Mouse (Mus musculus): ENCODE results near the gene Wdr76. TPM values are rescaled to one million over a fixed set of nuclear protein-coding genes. Genes with fewer than 3 reads are reported as not detected.
"Not testable (repeated sequence)": the region's sequence is repeated elsewhere in the genome, so short reads cannot be mapped to it uniquely, and the experiment has no call there.

Wdr76 gene
- polyA plus RNA-seq, 1 experiment from 2014 or later = 6.9 TPM

DNA sequence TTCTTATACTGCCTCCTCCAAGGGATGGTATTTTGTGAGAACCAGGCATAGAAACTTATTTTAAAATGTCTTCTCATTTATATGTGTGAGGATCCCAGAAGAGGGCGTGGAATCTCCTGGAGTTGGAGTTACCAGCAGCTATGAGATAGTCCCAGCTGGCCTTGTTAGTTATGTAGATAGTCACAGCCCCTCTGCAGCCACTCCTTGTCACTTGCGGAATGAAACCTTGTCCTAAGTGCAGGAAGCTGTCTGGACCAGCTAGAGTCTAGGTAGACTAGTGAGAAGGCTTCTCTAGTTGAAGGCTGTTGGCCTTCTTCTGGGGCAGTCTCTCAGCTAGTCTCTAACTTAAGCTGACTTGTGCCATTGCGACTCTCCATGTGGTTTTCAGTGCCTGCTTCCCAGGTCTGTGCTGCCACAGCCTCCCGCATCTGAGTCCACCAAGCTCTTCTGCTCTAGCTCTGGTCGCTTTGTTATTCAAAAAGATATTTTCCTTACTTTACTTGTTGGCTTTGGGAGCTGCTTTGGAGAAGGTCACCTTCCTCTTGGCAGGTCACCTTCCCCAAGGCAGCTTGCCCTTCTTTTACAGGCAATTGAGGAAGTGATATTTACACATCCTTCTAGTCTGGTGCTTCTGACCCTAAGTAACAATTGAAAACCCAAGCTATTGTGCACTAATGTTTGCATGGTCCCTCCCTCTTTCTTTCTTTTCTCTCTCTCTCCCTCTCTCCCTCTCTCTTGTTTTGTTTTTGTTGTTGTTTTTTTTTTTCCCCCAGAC lies 6.7 kb downstream of the Wdr76 start:
- not testable (repeated sequence) for H3K4me1 ChIP-seq (ENCODE audit: control insufficient read depth, insufficient read depth, low read length); ATAC-seq (ENCODE audit: insufficient read depth, low FRiP score); H3K9me3 ChIP-seq (replicated peaks; ENCODE audit: control insufficient read depth, low read length); H3K4me3 ChIP-seq (replicated peaks; ENCODE audit: low read length); H3K9ac ChIP-seq (ENCODE audit: low read length); H3K27me3 ChIP-seq (ENCODE audit: control insufficient read depth, insufficient read depth, low read length); H3K4me2 ChIP-seq (ENCODE audit: low read depth, low read length); H3K36me3 ChIP-seq (ENCODE audit: control insufficient read depth, insufficient read depth, low read length); H3K27ac ChIP-seq (ENCODE audit: low read length)
- WGBS = 94% methylated on average over 4 of the region's 5 CpGs

DNA sequence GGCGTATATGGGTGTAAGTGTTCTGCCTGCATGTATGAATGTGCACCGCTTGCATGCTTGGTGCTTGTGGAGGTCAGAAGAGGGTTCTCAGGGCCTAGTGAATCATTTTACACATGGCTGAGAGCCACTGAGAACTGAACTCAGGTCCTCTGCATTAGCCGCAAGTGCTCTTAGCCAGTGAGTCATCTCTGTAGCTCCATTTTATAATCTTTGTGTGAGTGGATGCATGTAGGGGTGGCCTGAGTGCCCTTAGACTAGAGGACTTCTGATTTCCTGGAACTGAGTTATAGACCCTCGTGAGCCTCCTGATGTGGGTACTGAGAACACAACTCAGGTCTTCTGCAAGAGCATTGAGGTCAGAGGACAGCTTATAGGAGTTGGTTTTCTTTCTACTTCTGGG lies 7.7 kb downstream of the Wdr76 start:
- WGBS = 94% methylated on average over 4 of the region's 4 CpGs
- Histone ChIP-seq H3K27me3 (ENCODE audit: control insufficient read depth, insufficient read depth, low read length) (no peaks in the 10 kb centered on the region), H3K4me1 (ENCODE audit: control insufficient read depth, insufficient read depth, low read length) (no peaks in the 10 kb centered on the region), H3K9ac (ENCODE audit: low read length) (no peak overlapping the region), H3K4me3 (replicated peaks; ENCODE audit: low read length) (no peak overlapping the region), H3K9me3 (replicated peaks; ENCODE audit: control insufficient read depth, low read length) (no peaks in the 10 kb centered on the region), H3K27ac (ENCODE audit: low read length) (no peak overlapping the region), H3K4me2 (ENCODE audit: low read depth, low read length) (no peak overlapping the region), H3K36me3 (ENCODE audit: control insufficient read depth, insufficient read depth, low read length) (0 out of 2 replicates have a peak, but pooled peaks cover 3% of the 10 kb centered on the region)
- no peak for ATAC-seq (ENCODE audit: insufficient read depth, low FRiP score)

DNA sequence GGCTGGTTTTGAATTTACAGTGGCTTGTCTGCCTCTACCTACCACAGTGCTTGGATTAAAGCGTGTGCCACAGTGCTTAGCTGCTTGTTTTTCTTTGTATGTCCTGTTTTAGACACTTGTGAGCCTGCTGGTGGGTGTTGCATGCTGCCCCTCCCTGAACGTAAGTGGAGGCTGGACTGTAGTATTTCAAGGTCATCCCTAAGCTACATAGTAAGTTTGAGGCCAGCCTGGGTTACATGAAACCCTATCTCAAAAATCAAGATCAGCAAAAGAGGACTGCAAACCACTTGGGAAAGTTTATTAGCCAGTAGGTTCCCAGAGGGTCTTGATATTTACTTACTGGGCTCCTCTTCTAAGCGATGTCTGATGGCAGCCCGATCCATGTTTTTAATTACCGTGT lies 11.6 kb downstream of the Wdr76 start:
- WGBS = 94% methylated on average over 5 of the region's 5 CpGs
- H3K27ac ChIP-seq (ENCODE audit: low read length) = no peak overlapping the region
- no peaks in the 10 kb centered on the region for H3K27me3 ChIP-seq (ENCODE audit: control insufficient read depth, insufficient read depth, low read length)

DNA sequence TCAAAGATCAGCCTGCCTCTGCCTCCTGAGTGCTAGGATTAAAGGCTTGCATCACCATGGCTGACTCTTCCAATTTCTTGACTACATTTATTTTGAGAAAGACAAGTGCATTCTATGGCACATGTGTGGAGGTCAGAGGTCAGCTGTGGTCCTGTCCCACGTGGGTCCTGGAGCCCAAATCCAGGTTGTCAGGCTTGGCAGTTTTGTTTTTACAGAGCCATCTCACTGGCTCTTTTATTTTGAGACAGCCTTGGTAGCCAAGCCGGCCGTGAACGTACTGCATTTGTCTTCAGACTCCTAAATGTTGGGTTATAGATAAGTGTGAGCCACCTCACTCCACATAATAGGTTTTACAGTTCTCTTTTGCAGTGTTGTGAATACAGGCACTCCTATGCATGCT lies 12.2 kb downstream of the Wdr76 start:
- WGBS = 91% methylated on average over 4 of the region's 4 CpGs
- ATAC-seq (ENCODE audit: insufficient read depth, low FRiP score); H3K27ac ChIP-seq (ENCODE audit: low read length): not testable (repeated sequence)

More for the DNA sequence above, 11.6 kb downstream of the Wdr76 start:
- ATAC-seq (ENCODE audit: insufficient read depth, low FRiP score) = no peak
- Histone ChIP-seq H3K9me3 (replicated peaks; ENCODE audit: control insufficient read depth, low read length) (no peaks in the 10 kb centered on the region), H3K4me3 (replicated peaks; ENCODE audit: low read length) (no peak overlapping the region), H3K36me3 (ENCODE audit: control insufficient read depth, insufficient read depth, low read length) (0 out of 2 replicates have a peak, but pooled peaks cover 3% of the 10 kb centered on the region), H3K9ac (ENCODE audit: low read length) (no peak overlapping the region), H3K4me1 (ENCODE audit: control insufficient read depth, insufficient read depth, low read length) (no peaks in the 10 kb centered on the region), H3K4me2 (ENCODE audit: low read depth, low read length) (no peak overlapping the region)

DNA sequence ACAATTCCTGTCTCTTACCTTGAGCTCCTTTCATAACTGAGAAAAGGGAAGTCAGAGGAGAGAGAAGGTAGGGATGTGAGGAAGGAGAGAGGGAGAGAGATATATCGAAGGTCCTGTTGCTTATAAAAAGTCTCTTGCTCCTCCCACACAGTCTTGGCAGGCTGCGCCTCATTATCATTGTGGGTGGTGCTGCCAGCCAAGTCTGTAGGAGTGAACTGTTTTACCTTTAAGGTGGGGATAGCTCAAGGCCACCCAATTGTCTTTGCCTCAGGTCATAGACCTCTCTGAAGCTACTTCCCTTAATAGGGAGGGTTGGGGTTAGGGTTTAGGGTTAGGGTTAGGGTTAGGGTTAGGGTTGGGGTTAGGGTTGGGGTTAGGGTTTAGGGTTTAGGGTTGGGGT lies 15.5 kb downstream of the Wdr76 start:
- H3K4me1 ChIP-seq (ENCODE audit: control insufficient read depth, insufficient read depth, low read length) = no peaks in the 10 kb centered on the region
- H3K9ac ChIP-seq (ENCODE audit: low read length) = no peak overlapping the region
- no peak overlapping the region for H3K27ac ChIP-seq (ENCODE audit: low read length)
- H3K4me2 ChIP-seq (ENCODE audit: low read depth, low read length) = no peak overlapping the region
- ATAC-seq (ENCODE audit: insufficient read depth, low FRiP score) = no peak
- no peaks in the 10 kb centered on the region for H3K9me3 ChIP-seq (replicated peaks; ENCODE audit: control insufficient read depth, low read length)
- WGBS = 88% methylated on average over 2 of the region's 2 CpGs
- no peak overlapping the region for H3K4me3 ChIP-seq (replicated peaks; ENCODE audit: low read length)
- no peaks in the 10 kb centered on the region for H3K27me3 ChIP-seq (ENCODE audit: control insufficient read depth, insufficient read depth, low read length)
- H3K36me3 ChIP-seq (ENCODE audit: control insufficient read depth, insufficient read depth, low read length) = 0 out of 2 replicates have a peak, but pooled peaks cover 3% of the 10 kb centered on the region

More for the DNA sequence above, 12.2 kb downstream of the Wdr76 start:
- H3K36me3 ChIP-seq (ENCODE audit: control insufficient read depth, insufficient read depth, low read length); H3K9me3 ChIP-seq (replicated peaks; ENCODE audit: control insufficient read depth, low read length); H3K27me3 ChIP-seq (ENCODE audit: control insufficient read depth, insufficient read depth, low read length); H3K4me1 ChIP-seq (ENCODE audit: control insufficient read depth, insufficient read depth, low read length); H3K4me3 ChIP-seq (replicated peaks; ENCODE audit: low read length); H3K9ac ChIP-seq (ENCODE audit: low read length); H3K4me2 ChIP-seq (ENCODE audit: low read depth, low read length): not testable (repeated sequence)

DNA sequence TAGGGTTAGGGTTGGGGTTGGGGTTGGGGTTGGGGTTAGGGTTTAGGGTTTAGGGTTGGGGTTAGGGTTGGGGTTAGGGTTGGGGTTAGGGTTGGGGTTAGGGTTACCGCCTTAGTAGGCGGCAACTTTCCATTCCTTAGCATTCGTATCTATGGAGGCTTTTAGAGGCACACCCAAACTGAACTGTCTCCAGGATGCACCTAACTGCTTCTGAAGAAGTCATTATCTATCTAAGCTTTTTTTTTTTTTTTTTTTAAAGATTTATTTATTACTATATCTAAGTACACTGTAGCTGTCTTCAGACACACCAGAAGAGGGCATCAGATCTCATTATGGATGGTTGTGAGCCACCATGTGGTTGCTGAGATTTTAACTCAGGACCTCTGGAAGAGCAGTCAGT lies 16.3 kb downstream of the Wdr76 start:
- not testable (repeated sequence) for H3K4me2 ChIP-seq (ENCODE audit: low read depth, low read length); H3K9me3 ChIP-seq (replicated peaks; ENCODE audit: control insufficient read depth, low read length); H3K27me3 ChIP-seq (ENCODE audit: control insufficient read depth, insufficient read depth, low read length); H3K9ac ChIP-seq (ENCODE audit: low read length); H3K4me3 ChIP-seq (replicated peaks; ENCODE audit: low read length); H3K36me3 ChIP-seq (ENCODE audit: control insufficient read depth, insufficient read depth, low read length); H3K4me1 ChIP-seq (ENCODE audit: control insufficient read depth, insufficient read depth, low read length); ATAC-seq (ENCODE audit: insufficient read depth, low FRiP score); H3K27ac ChIP-seq (ENCODE audit: low read length)
- WGBS = 94% methylated on average over 3 of the region's 3 CpGs

DNA sequence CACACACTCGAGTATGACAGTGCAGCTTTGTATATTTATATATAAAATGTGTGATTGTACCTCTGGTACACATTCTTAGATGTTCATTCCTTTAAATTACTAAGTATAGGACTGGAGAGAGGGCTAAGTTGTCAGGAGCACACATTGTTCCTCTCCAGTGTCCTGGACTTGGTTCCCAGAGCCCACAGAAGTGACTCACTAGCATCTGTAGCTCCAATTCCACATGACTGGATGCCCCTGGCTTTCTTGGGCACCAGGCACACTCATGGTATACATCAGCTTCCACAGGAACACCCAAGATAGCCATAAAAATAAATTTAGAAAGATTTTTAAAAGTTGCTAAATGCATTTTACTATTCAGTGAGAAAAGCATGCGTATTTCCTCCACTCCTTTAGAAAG lies 18.5 kb downstream of the Wdr76 start:
- no peak for ATAC-seq (ENCODE audit: insufficient read depth, low FRiP score)
- Histone ChIP-seq H3K4me1 (ENCODE audit: control insufficient read depth, insufficient read depth, low read length) (no peaks in the 10 kb centered on the region), H3K9me3 (replicated peaks; ENCODE audit: control insufficient read depth, low read length) (no peaks in the 10 kb centered on the region), H3K36me3 (ENCODE audit: control insufficient read depth, insufficient read depth, low read length) (no peaks in the 10 kb centered on the region), H3K4me2 (ENCODE audit: low read depth, low read length) (no peak overlapping the region), H3K4me3 (replicated peaks; ENCODE audit: low read length) (no peak overlapping the region), H3K27ac (ENCODE audit: low read length) (no peak overlapping the region), H3K9ac (ENCODE audit: low read length) (no peak overlapping the region), H3K27me3 (ENCODE audit: control insufficient read depth, insufficient read depth, low read length) (no peaks in the 10 kb centered on the region)
- WGBS = 93% methylated on average over 2 of the region's 2 CpGs

DNA sequence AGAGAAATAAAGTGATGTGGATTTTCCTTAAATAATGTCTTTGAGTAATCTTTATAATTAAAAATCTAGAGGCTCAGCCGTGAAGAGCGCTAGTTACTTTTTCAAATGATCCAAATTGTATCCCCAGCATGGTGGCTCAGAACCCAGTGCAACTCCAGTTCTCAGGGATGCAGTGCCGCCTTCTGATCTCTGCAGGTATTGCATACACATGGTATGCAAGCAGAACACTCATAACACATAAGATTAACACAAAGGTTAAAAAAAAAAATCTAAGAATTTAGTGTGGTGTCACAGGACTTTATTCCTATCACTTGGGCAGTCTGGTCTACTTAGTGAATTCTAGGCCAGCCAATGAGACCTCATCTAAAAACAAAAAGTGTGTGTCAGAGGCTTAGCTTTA lies 38.3 kb downstream of the Wdr76 start:
- Histone ChIP-seq H3K27me3 (ENCODE audit: control insufficient read depth, insufficient read depth, low read length) (no peaks in the 10 kb centered on the region), H3K36me3 (ENCODE audit: control insufficient read depth, insufficient read depth, low read length) (peaks cover 10% of the 10 kb centered on the region), H3K4me2 (ENCODE audit: low read depth, low read length) (no peak overlapping the region), H3K27ac (ENCODE audit: low read length) (no peak overlapping the region), H3K4me3 (replicated peaks; ENCODE audit: low read length) (no peak overlapping the region), H3K4me1 (ENCODE audit: control insufficient read depth, insufficient read depth, low read length) (no peaks in the 10 kb centered on the region), H3K9me3 (replicated peaks; ENCODE audit: control insufficient read depth, low read length) (no peaks in the 10 kb centered on the region), H3K9ac (ENCODE audit: low read length) (no peak overlapping the region)
- ATAC-seq (ENCODE audit: insufficient read depth, low FRiP score) = no peak
- WGBS = 90% methylated on average over 3 of the region's 3 CpGs

DNA sequence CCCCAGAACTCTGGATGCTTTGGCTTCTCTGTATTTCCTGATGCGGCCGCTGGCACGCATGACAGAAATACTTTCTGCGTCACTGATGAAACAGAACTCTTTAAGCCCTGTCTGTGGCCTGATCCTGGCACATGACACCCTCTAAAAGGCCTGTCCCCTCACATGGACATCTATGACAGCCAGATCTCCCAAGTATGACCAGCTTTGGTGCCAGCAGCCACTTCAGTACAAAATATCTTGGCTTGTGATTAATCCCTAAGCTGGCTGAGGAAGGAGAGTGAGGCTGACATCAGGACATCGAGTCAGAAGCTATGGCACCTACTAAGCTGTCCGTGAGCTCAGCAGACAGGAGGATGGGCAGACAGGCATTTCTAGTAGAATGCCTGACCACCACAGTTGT lies 43.1 kb downstream of the Wdr76 start:
- no peak overlapping the region for H3K27ac ChIP-seq (ENCODE audit: low read length)
- H3K36me3 ChIP-seq (ENCODE audit: control insufficient read depth, insufficient read depth, low read length) = no peaks in the 10 kb centered on the region
- WGBS = 93% methylated on average over 6 of the region's 6 CpGs
- ATAC-seq (ENCODE audit: insufficient read depth, low FRiP score) = no peak
- no peaks in the 10 kb centered on the region for H3K9me3 ChIP-seq (replicated peaks; ENCODE audit: control insufficient read depth, low read length)
- no peaks in the 10 kb centered on the region for H3K4me1 ChIP-seq (ENCODE audit: control insufficient read depth, insufficient read depth, low read length)
- H3K9ac ChIP-seq (ENCODE audit: low read length) = no peak overlapping the region
- no peaks in the 10 kb centered on the region for H3K27me3 ChIP-seq (ENCODE audit: control insufficient read depth, insufficient read depth, low read length)
- no peak overlapping the region for H3K4me2 ChIP-seq (ENCODE audit: low read depth, low read length)
- no peak overlapping the region for H3K4me3 ChIP-seq (replicated peaks; ENCODE audit: low read length)
